Mouse (Mus musculus) spleen, postnatal 4 days (tissue): ENCODE results near the gene Spred2.

Experiments used
- DNase-seq, 2 experiments: peaks; one replicate each; pipeline ENCODE4 v3.0.0; 2022; ENCODE audit warnings: low spot score in 2 of 2

Spred2 gene

DNA sequence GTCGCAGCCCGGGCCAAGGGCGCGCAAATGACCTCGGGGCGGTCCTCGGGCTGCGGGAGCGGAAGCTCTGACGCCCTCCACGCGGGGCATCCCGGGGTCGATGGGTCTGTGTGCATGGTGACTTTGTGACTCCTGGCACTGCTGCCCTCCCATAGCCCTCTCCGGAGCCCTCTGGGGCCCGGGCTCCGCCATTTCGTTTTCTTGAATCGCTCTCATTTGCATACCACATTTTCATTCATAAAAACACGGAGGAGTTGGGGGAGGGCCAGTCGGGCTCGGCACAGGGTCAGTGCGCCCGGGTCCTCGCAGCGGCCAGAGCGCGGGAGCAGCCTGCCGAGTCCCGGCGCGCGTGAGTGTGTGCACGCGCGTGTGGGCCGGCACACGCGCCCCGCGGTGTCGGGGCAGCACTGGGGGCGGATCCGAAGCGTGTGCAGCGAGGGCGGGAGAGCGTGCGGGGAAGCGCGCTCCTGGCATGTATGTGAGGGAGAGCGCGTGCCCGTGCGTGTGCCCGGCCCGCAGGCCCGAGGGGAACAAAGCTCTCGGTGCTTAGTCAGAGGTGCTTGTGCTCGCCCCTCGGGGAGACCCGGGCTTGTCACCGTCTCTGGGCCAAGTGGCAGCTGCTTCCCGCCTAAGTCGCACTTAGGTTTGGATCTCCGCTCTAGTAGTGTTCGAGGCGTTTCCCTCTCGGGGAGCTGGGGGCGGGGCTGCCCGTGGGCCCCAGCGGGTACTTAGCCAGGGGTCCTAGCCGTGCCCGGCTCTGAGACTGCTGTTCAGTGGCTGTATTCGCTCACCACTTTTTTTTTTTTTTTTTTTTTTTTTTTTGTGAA, 1.2 kb downstream of the Spred2 start:
- DNase-seq = peak; percentile 60 to 81

GRCm38 (mm10) chr11:19925976-19926842, 2.0 kb downstream of the Spred2 start:
- DNase-seq = peak; percentile 42 to 75

GRCm38 (mm10) chr11:19926843-19927120, 2.6 kb downstream of the Spred2 start:
- no peak for DNase-seq

- DNase-seq = no peak
These were observed 4.5 kb downstream of the Spred2 start for GRCm38 (mm10) chr11:19928633-19929032.

DNA sequence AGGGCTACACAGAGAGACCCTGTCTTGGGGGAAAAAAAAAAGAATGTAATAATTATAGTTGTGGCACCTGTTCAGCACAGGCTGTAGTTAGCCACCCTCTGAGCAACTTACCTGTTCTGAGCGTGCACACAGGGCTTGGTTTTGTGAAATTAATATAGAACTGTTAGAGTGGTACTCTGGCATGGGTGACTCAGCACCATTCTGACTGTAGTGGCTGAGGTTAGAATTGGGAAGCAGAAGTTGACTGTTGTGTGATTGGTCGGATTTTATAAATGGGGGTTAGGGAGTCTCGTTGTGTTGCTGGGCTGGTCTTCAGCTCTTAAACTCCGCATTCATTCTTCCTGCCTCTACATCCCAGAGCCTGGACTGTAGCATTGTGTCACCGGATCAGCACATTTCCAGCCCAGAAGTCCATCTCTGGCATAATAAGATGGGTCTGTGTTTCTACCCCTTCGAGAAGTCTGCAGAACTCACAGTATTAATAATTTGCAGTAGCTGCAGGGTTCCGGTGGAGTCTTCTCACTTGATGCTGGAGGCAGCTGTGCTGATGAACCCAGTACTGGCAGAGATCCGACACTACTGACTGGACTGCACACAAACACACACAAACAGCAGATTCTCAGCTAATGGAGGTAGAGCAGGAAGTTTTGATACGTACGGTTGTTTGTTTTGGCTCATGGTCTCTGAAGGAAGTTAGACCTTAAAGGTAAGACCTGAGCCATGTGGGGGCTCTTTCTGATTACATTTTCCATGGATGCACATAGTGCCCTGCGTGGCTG, 5.1 kb downstream of the Spred2 start:
- DNase-seq = no peak

DNA sequence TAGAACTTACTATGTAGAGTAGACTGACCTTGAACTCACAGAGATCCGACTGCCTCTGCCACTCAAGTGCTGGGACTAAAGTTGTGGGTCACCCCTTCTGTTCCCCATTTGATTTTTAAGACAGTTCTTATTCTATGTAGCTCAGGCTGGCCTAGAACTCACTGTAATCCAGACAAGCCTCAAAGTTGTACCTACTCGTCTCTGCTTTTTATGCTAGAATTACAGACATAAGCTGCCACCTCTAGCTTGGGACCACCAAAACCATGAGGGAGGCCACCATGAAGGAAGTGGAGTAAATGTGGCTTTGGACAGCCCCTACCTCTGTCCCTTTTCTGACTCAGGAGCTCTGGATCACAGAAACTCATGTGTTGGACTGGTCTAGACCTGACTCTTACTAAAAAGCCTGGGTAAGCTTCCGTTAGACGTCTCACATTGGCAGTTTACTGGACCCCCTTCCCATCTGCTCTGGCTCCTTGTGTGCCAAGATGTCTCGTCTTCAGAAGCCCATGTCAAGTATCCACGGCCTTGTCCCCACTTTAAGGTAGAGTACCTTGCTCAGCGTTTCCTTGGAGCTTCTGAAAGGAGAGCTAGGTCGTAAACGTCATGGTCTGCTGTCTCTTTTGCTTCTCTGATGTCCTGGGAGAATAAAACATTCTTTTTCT, 7.5 kb downstream of the Spred2 start:
- no peak for DNase-seq

DNA sequence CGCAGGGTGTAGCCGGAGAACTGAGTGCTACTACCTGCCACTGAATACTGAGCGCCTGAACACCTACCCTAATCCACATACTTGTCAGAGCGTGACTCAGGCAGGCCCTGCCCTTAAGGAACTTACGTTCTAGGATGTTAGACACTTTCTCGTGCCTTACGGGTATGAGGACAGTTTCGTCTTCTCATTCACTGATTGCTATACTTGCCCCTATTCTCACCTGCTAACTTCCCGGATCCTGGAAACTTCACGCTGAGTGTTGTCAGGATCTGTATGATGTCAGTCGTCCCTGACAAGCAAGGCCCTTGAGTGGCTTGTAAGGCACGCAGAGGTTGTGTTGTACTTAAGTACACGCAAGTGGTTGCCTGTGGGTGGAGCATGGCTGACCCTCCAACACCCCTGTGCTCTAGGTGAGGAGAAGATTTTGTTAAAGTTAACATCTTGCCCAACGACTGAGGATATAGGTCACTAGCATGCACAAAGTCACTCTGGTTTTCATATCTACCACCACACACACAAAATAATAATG, 8.9 kb downstream of the Spred2 start:
- no peak for DNase-seq

- DNase-seq = no peak
These were observed 11.6 kb downstream of the Spred2 start for GRCm38 (mm10) chr11:19935524-19936354.

- no peak for DNase-seq
These were observed 14.4 kb downstream of the Spred2 start for GRCm38 (mm10) chr11:19938456-19939004.

GRCm38 (mm10) chr11:19939305-19939730, 15.1 kb downstream of the Spred2 start:
- DNase-seq = no peak

GRCm38 (mm10) chr11:19939831-19940230, 15.7 kb downstream of the Spred2 start:
- DNase-seq = no peak

GRCm38 (mm10) chr11:19941156-19941777, 17.1 kb downstream of the Spred2 start:
- DNase-seq = no peak

DNA sequence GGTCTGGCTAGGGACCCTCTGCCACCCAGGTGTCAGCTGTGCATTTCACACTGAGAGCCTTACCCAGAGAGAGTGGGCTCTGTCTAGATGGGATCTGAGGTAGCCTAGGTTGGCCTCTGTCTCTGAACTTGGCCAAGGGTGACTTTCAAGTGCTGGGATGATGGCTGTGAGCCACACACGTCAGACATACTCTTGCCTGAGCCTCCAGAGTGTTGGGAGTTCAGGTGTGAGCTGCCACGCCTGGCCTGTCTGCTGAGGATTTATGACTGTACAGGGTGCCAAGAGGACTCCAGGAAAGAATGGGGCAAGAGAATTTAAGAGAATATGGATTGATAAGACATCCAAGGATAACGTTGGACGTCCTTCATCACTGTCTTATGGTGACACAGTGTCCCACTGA, 17.8 kb downstream of the Spred2 start:
- no peak for DNase-seq

DNA sequence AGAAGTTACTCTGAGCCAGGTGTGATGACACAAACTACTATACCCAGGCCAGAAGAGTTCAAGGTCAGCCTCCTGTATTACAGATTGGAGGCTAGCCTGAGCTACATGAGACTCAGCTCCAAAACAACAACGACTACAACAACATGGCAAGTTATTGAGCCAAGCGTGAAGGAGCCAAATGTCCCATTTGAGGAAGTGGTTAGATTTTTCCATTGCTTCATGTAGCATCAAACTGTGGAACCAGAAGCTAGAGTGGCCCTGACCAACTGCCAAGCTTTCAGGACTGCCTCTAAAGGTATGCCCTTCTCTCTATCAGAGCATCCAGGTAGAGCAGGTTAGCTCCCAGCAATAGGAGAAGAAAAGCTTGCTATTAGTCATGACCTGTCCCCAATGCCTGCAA, 19.6 kb downstream of the Spred2 start:
- DNase-seq = no peak

- no peak for DNase-seq
These were observed 20.5 kb downstream of the Spred2 start for GRCm38 (mm10) chr11:19944701-19945100.

- no peak for DNase-seq
These were observed 22.5 kb downstream of the Spred2 start for GRCm38 (mm10) chr11:19946721-19947120.

DNA sequence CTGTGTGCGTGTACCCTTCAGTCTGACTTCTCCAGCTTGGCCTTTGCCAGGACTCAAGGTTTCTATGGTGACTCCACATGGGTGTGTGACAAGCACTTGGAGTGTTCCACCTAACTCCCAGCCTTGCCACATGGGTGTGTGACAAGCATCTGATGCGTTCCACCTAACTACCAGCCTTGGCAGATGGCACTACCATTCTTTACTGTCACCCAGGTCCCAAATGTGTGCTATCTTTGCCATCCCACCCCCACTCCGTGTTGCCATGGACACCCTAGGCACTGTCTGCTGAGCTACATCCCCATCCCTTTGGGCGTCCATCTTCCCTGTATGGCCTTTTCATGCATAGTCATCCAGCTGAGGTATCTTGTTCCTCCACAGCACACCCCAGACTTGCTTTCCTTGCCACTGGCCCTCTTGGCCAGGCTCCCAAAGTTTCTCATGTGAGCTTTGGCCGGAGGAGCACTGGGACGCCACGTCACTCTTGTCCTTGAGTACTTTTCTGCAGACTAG, 23.5 kb downstream of the Spred2 start:
- DNase-seq = no peak

GRCm38 (mm10) chr11:19949725-19950124, 25.6 kb downstream of the Spred2 start:
- DNase-seq = no peak

DNA sequence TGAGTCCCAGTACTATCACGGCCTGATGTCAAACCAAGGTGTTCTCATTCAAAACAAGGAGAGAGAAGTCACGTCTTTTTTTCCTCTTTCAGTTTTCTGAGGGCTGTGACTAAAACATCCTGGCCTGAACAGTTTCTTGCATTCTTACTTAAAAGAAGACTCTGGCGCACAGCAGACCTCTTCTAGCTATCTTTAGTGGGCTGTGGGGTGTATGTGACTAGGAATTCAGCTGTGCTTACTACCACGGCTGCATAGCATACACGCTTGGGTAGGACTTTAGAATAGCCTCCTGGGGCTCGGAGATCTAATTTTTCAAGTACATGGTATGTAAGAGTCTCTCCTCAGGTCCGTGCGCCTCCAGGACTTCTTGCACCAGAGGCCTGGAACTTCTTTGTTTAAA, 26.0 kb downstream of the Spred2 start:
- no peak for DNase-seq

DNA sequence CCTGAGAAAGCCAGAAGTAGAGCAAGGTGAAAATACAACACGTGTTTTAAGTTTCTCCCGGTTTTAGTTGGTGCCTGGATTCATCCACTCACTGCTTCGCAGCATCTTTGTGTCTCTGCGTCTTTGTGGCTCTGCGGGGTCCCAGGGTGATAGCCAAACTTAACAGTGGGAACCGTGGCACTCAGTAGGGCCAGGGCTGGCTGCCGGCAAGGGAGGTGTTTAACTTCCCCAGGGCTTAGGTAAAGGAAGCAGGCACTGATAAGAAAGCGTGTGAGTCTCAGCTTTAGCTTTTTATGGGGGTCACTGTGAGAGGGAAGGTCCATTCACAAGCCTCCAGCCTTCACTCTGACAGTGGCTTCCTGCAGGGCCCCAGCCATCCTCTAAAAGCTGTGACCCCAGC, 28.8 kb downstream of the Spred2 start:
- DNase-seq = no peak
